Comparison of ENCODE assay signal across 8 mouse cellular contexts in the genomic region with DNA sequence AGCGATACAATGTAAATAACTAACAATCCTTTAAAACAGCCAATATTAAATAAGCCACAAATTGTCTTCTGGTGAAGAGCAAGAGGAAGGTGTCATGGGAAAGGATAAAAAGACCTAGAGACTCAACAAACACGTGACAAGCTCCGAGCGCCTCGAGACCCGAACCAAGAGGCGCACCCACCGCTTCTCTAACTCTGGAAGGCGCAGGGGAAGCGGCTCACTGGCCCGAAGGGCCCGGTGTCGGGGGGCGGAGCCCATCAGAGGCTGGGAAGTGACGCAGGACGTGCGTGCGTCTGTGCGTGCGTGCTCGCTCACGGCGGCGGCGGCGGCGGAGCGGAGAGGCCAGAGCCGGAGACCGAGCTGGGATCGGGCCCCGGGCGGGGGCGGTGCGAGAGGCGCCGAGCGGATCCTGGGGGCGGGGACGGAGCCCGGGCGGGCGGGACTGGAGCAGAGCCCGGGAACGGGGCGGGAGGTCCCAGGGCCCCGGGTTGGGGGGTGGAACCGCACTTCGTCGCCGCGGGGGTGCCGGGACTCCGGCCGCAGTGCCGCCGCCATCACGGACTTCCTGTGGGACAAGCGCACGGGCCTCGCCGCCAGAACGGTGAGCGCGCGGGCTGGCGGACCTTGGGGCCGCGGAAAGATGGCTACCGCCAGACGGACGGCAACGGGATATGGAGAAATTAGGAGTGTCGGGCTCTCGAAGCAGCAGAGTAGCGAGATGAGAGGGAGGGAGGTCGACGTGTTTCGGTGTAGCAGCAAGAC. TPM values are rescaled to one million over a fixed set of nuclear protein-coding genes. Genes with fewer than 3 reads are reported as not detected.
DNase-seq lines count a peak whose midpoint lies in the region; ATAC-seq and TF ChIP-seq lines count a peak whose summit lies in the region.

A gene (plus strand): TSS at position 290 of the 762 bp plus-strand sequence.

- peak within 1 kb of the TSS; percentile 88 for H3K9ac ChIP-seq in forebrain, embryonic 13.5 days
- peak within 1 kb of the TSS; percentile 95 for H3K9ac ChIP-seq in neural tube, embryonic 15.5 days (replicated peaks)

- H3K27me3 ChIP-seq in E14TG2a.4 (ENCODE audit: insufficient read depth, low read length) = peaks cover under 1% of the 10 kb centered on the region; the same call in 1 of the 2 replicates
- no peaks in the 10 kb centered on the region for H3K27me3 ChIP-seq in forebrain, embryonic 13.5 days
- H3K27me3 ChIP-seq in neural tube, embryonic 15.5 days (replicated peaks) = no peaks in the 10 kb centered on the region

- H3K27ac ChIP-seq in forebrain, embryonic 13.5 days = peak within 1 kb of the TSS; percentile 93
- peak within 1 kb of the TSS; percentile 97 for H3K27ac ChIP-seq in neural tube, embryonic 15.5 days (replicated peaks)

- intact Hi-C loops in heart, postnatal 10 days (cut with DNase I) = no loop called here

- peak within 1 kb of the TSS; percentile 91 for H3K4me3 ChIP-seq in E14TG2a.4 (replicated peaks; ENCODE audit: low read length)
- peak within 1 kb of the TSS; percentile 88 for H3K4me3 ChIP-seq in forebrain, embryonic 13.5 days
- peak within 1 kb of the TSS; percentile 94 for H3K4me3 ChIP-seq in neural tube, embryonic 15.5 days (replicated peaks)

- H3K9me3 ChIP-seq in E14TG2a.4 (ENCODE audit: low read length) = no peaks in the 10 kb centered on the region
- H3K9me3 ChIP-seq in forebrain, embryonic 13.5 days (replicated peaks) = no peaks in the 10 kb centered on the region
- H3K9me3 ChIP-seq in neural tube, embryonic 15.5 days (replicated peaks) = no peaks in the 10 kb centered on the region

- peak; percentile 97 for ATAC-seq in forebrain, embryonic 13.5 days
- ATAC-seq in neural tube, embryonic 15.5 days (ENCODE audit: low FRiP score) = peak; percentile 94

- no peak for TF ChIP-seq CTCF in E14TG2a.4 (conservative IDR thresholded peaks at IDR 0.05; ENCODE audit: low read length)

- WGBS in forebrain, embryonic 13.5 days = under 1% methylated on average over 77 of the region's 79 CpGs
- under 1% methylated on average over 76 of the region's 79 CpGs for WGBS in neural tube, embryonic 15.5 days

- H3K36me3 ChIP-seq in E14TG2a.4 (ENCODE audit: insufficient read depth, low read length) = peaks cover 40% of the 10 kb centered on the region
- H3K36me3 ChIP-seq in forebrain, embryonic 13.5 days (ENCODE audit: poor library complexity, severe bottlenecking) = peaks cover 29% of the 10 kb centered on the region
- H3K36me3 ChIP-seq in neural tube, embryonic 15.5 days = peaks cover 27% of the 10 kb centered on the region

- H3K4me2 ChIP-seq in forebrain, embryonic 13.5 days = peak within 1 kb of the TSS; percentile 66
- peak within 1 kb of the TSS; percentile 73 for H3K4me2 ChIP-seq in neural tube, embryonic 15.5 days

- H3K4me1 ChIP-seq in E14TG2a.4 (replicated peaks; ENCODE audit: low read depth, low read length) = peaks cover 52% of the 10 kb centered on the region
- peaks cover 29% of the 10 kb centered on the region for H3K4me1 ChIP-seq in forebrain, embryonic 13.5 days
- peaks cover 32% of the 10 kb centered on the region for H3K4me1 ChIP-seq in neural tube, embryonic 15.5 days

- peak; percentile 92 for DNase-seq in c-Kit-positive CD71-positive TER-119-positive erythroid progenitor cells, embryonic 14.5 days (ENCODE audit: low spot score)
- DNase-seq in heart, postnatal 10 days = peak; percentile 96
- DNase-seq in layer of hippocampus, adult 11-12 months (ENCODE audit: low spot score) = peak; percentile 93
- peak; percentile 95 to 96 for DNase-seq in lung, adult 18-20 months
- peak; percentile 95 for DNase-seq in testis, postnatal 14 days (ENCODE audit: low spot score)

RNA-seq across cellular contexts. Expression of the gene that starts here (rescaled TPM):
- polyA plus RNA-seq in forebrain, embryonic 13.5 days (2015; fragmentation: Nextera tagmentation; extraction: Ambion mirVana) = 25.0 and 26.2 TPM in 2 replicates
- 10 to 100 TPM; 26.6 to 26.7 TPM for total RNA-seq in heart, postnatal 10 days (2021)
- 20.2 and 22.5 TPM in 2 replicates for polyA plus RNA-seq in neural tube, embryonic 15.5 days (2015; fragmentation: Nextera tagmentation; extraction: Ambion mirVana)

Comparison
In these comparisons a context has a peak if more than half of its experiments do, and no peak if none do; other contexts are left out.
1. Peak in every context shown above with its lines: DNase-seq, ATAC-seq, H3K4me3 ChIP-seq and H3K27ac ChIP-seq.